In genomic region chr9:24168501-24168900, GRCm38 (mm10) we compare ENCODE assay signal across 27 mouse cellular contexts.
"Had no signal": no experiment of that assay in that cellular context is flagged by ENCODE, and none has a peak within 500 bp of the region (broad histone marks: within the 10 kb centered on the region; RNA-seq: fewer than 3 reads in every experiment).

No protein-coding gene starts in this region.

- H3K4me1 ChIP-seq: heart, embryonic 10.5 days; heart, embryonic 12.5 days; hindbrain, embryonic 10.5 days; hindbrain, embryonic 12.5 days; kidney, embryonic 15.5 days; limb, embryonic 13.5 days; limb, embryonic 15.5 days; liver, embryonic 12.5 days had no signal

- H3K4me3 ChIP-seq: gastrocnemius, adult 2 months; heart, embryonic 10.5 days; heart, embryonic 12.5 days; hindbrain, embryonic 10.5 days; hindbrain, embryonic 12.5 days; kidney, embryonic 15.5 days; limb, embryonic 13.5 days; limb, embryonic 15.5 days; liver, embryonic 12.5 days had no signal

- H3K27ac ChIP-seq: gastrocnemius, adult 2 months; heart, embryonic 10.5 days; hindbrain, embryonic 10.5 days; hindbrain, embryonic 12.5 days; hindbrain, embryonic 14.5 days; kidney, embryonic 15.5 days; kidney, postnatal 0 days; limb, embryonic 13.5 days; limb, embryonic 15.5 days; liver, embryonic 12.5 days had no signal

- DNase-seq: gastrocnemius, adult 2 months; gastrocnemius, postnatal 10 days; gastrocnemius, postnatal 25 days; heart, adult 18-20 months; heart, postnatal 10 days; heart, postnatal 4 days; kidney, adult 11 months; kidney, adult 2 months; kidney, adult 9 months; kidney, postnatal 14 days; kidney, postnatal 36 days; layer of hippocampus, adult 9-11 months; layer of hippocampus, postnatal 36 days; left cerebral cortex, postnatal 4 days had no signal

- H3K27me3 ChIP-seq: heart, embryonic 12.5 days; hindbrain, embryonic 12.5 days; kidney, embryonic 15.5 days; limb, embryonic 13.5 days; limb, embryonic 15.5 days; liver, embryonic 12.5 days had no signal

- H3K9ac ChIP-seq: heart, embryonic 12.5 days; hindbrain, embryonic 12.5 days; hindbrain, embryonic 14.5 days; kidney, embryonic 15.5 days; limb, embryonic 13.5 days; limb, embryonic 15.5 days; liver, embryonic 12.5 days had no signal

- ATAC-seq: hindbrain, embryonic 16.5 days; inflammation-experienced regulatory T-cells, adult 6 months; intestine, embryonic 16.5 days; liver, embryonic 12.5 days had no signal

- H3K9me3 ChIP-seq: heart, embryonic 10.5 days; heart, embryonic 12.5 days; hindbrain, embryonic 10.5 days; hindbrain, embryonic 12.5 days; kidney, embryonic 15.5 days; limb, embryonic 13.5 days; limb, embryonic 15.5 days; liver, embryonic 12.5 days had no signal

- H3K4me2 ChIP-seq: heart, embryonic 12.5 days; hindbrain, embryonic 12.5 days; hindbrain, embryonic 14.5 days; kidney, embryonic 15.5 days; limb, embryonic 13.5 days; limb, embryonic 15.5 days; liver, embryonic 12.5 days had no signal

- H3K36me3 ChIP-seq: heart, embryonic 10.5 days; heart, embryonic 12.5 days; hindbrain, embryonic 10.5 days; hindbrain, embryonic 12.5 days; kidney, embryonic 15.5 days; limb, embryonic 13.5 days; limb, embryonic 15.5 days; liver, embryonic 12.5 days had no signal
